Mouse (Mus musculus) urinary bladder, adult 2 months (tissue): ENCODE measurements around the gene E2f1. TPM values are rescaled to one million over a fixed set of nuclear protein-coding genes. Genes with fewer than 3 reads are reported as not detected.

ENCODE experiments used
- polyA plus RNA-seq: library from polyadenylated mRNA; depleted of rRNA; stranded (reverse); fragments of >200 nt; gene quantifications from 2 replicates; pipeline ENCODE4 v1.2.3, GENCODE M21; 2012; rRNA removed

The E2f1 gene
- polyA plus RNA-seq, 1 experiment: 5.0 TPM

Other genes starting within 250 kb of the E2f1 start
- 16.9 and 25.0 TPM in 2 replicates for gene Cdk5rap1, start 196.9 kb downstream of the E2f1 start, polyA plus RNA-seq
- gene Snta1, start 161.8 kb downstream of the E2f1 start, polyA plus RNA-seq: 16.5 and 17.7 TPM in 2 replicates
- 16.2 and 16.6 TPM in 2 replicates for gene Cbfa2t2, start 133.4 kb downstream of the E2f1 start, polyA plus RNA-seq
- 0.41 and 0.44 TPM in 2 replicates for gene 1700003F12Rik, start 22.8 kb downstream of the E2f1 start, polyA plus RNA-seq
- gene Actl10, start 18.1 kb downstream of the E2f1 start, polyA plus RNA-seq: not detected in 2 replicates
- 0.62 and 1.2 TPM in 2 replicates for gene Necab3, start 11.0 kb downstream of the E2f1 start, polyA plus RNA-seq
- gene Pxmp4, start 33.8 kb upstream of the E2f1 start, polyA plus RNA-seq: 34.3 and 37.0 TPM in 2 replicates
- 3.6 and 3.7 TPM in 2 replicates for gene Zfp341, start 43.4 kb upstream of the E2f1 start, polyA plus RNA-seq
- 0.43 and 0.49 TPM in 2 replicates for gene 4930519P11Rik, start 43.5 kb upstream of the E2f1 start, polyA plus RNA-seq
- 260 and 272 TPM in 2 replicates for gene Chmp4b, start 81.8 kb upstream of the E2f1 start, polyA plus RNA-seq
- not detected in 2 replicates for gene Gm14214, start 200.1 kb upstream of the E2f1 start, polyA plus RNA-seq
- gene Raly, start 221.2 kb upstream of the E2f1 start, polyA plus RNA-seq: 196 and 218 TPM in 2 replicates
- not detected in 2 replicates for gene a, start 221.5 kb upstream of the E2f1 start, polyA plus RNA-seq